Mouse (Mus musculus) ES-Bruce4 (cell line): Measurements from ENCODE around the gene Alpi. TPM values are rescaled to one million over a fixed set of nuclear protein-coding genes. Genes with fewer than 3 reads are reported as not detected.

Experiments
- H3K27ac ChIP-seq: 2 replicates; pipeline ENCODE4 v1.5.1; 2012; ENCODE audit warnings: low read length, inconsistent platforms; ENCODE audit not compliant: insufficient read depth
- H3K27me3 ChIP-seq: 2 replicates; pipeline ENCODE4 v1.6.1; 2012; ENCODE audit warnings: mild to moderate bottlenecking, low read length, inconsistent platforms; ENCODE audit not compliant: control insufficient read depth, poor library complexity, insufficient read depth, severe bottlenecking
- H3K36me3 ChIP-seq: 2 replicates; pipeline ENCODE4 v1.6.1; 2012; ENCODE audit warnings: inconsistent platforms, mild to moderate bottlenecking, low read length, moderate library complexity; ENCODE audit not compliant: control insufficient read depth, poor library complexity, insufficient read depth, severe bottlenecking
- H3K4me1 ChIP-seq: one replicate; pipeline ENCODE4 v1.8.1; 2011; ENCODE audit warnings: low read length; ENCODE audit not compliant: control insufficient read depth, insufficient read depth
- H3K4me3 ChIP-seq: 2 replicates; pipeline ENCODE4 v1.5.1; 2011; ENCODE audit warnings: low read depth, mild to moderate bottlenecking, low read length
- H3K9ac ChIP-seq: 2 replicates; pipeline ENCODE4 v1.6.1; 2012; ENCODE audit warnings: low read depth, mild to moderate bottlenecking, inconsistent platforms; ENCODE audit not compliant: poor library complexity, severe bottlenecking
- H3K9me3 ChIP-seq: replicated peaks from 2 replicates; pipeline ENCODE4 v1.6.1; 2012; ENCODE audit warnings: mild to moderate bottlenecking, low read length, inconsistent platforms; ENCODE audit not compliant: control insufficient read depth, poor library complexity, insufficient read depth, severe bottlenecking
- CTCF ChIP-seq: IDR thresholded peaks from one replicate; pipeline ENCODE4 v1.8.1; 2011; ENCODE audit warnings: low read depth, low read length
- EP300 ChIP-seq: IDR thresholded peaks from 2 replicates; pipeline ENCODE4 v1.6.1; 2011; ENCODE audit warnings: low read depth, low read length; ENCODE audit not compliant: insufficient read depth
- POLR2A ChIP-seq: IDR thresholded peaks from one replicate; pipeline ENCODE4 v1.8.1; 2011; ENCODE audit warnings: low read length; ENCODE audit not compliant: insufficient read depth
- polyA plus RNA-seq: library from polyadenylated mRNA; stranded (reverse); fragments of >200 nt; gene quantifications from 2 replicates; pipeline ENCODE4 v1.2.4, GENCODE M21; 2011; ENCODE audit warnings: low read depth; ENCODE audit not compliant: missing spikeins, insufficient read depth, insufficient read length

Alpi gene
- polyA plus RNA-seq, 1 experiment = not detected

GRCm38 (mm10) chr1:87127206-87128030 lies 26.0 kb upstream of the Alpi start:
- H3K27me3 ChIP-seq = no peaks in the 10 kb centered on the region
- H3K4me3 ChIP-seq = peak overlapping the region; percentile 30
- no peak overlapping the region for H3K9ac ChIP-seq
- no peaks in the 10 kb centered on the region; the same call in 1 of the 2 replicates for H3K9me3 ChIP-seq
- H3K27ac ChIP-seq = no peak overlapping the region
- H3K36me3 ChIP-seq = no peaks in the 10 kb centered on the region
- TF ChIP-seq POLR2A = no peak
- no peak for TF ChIP-seq CTCF
- no peak for TF ChIP-seq EP300
- no peaks in the 10 kb centered on the region for H3K4me1 ChIP-seq

DNA sequence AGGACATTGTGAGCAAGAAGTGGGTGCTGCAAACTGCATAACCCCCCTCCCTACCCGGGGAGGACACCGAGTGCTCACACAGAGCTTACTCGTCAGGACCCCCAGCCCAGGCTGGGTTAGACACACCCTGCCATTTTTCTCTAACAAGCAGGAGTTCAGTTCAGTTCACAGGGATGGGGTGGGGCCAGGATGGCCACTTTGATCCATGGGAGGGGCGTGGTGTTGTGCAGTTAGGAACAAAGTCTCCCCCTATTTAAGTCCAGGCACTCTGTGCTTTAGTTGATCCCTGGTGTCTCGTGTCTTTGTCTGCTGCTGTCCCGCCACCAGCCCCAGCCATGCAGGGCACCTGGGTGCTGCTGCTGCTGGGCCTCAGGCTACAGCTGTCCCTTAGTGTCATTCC lies 23.3 kb upstream of the Alpi start, which contains the start of gene Akp3:
Gene Akp3, plus strand, starts transcription at position 301 of the 400 bp plus-strand sequence.
- H3K4me1 ChIP-seq = no peaks in the 10 kb centered on the region
- no peaks in the 10 kb centered on the region for H3K36me3 ChIP-seq
- no peak for TF ChIP-seq CTCF
- no peak for TF ChIP-seq POLR2A

GRCm38 (mm10) chr1:87114784-87115183 lies 13.4 kb upstream of the Alpi start:
- H3K27me3 ChIP-seq = no peaks in the 10 kb centered on the region; the same call in 1 of the 2 replicates
- no peaks in the 10 kb centered on the region for H3K36me3 ChIP-seq
- no peaks in the 10 kb centered on the region for H3K9me3 ChIP-seq
- no peak overlapping the region for H3K9ac ChIP-seq
- TF ChIP-seq EP300 = no peak
- TF ChIP-seq POLR2A = no peak
- no peak for TF ChIP-seq CTCF
- H3K4me3 ChIP-seq = no peak overlapping the region
- H3K4me1 ChIP-seq = no peaks in the 10 kb centered on the region
- no peak overlapping the region for H3K27ac ChIP-seq

More for the DNA sequence above, 23.3 kb upstream of the Alpi start, which contains the start of gene Akp3:
- H3K9ac ChIP-seq = no peak within 1 kb of the TSS
- no peak within 1 kb of the TSS for H3K4me3 ChIP-seq
- no peaks in the 10 kb centered on the region for H3K9me3 ChIP-seq
- no peak within 1 kb of the TSS for H3K27ac ChIP-seq
- no peaks in the 10 kb centered on the region for H3K27me3 ChIP-seq

- H3K4me1 ChIP-seq = no peaks in the 10 kb centered on the region
- no peak overlapping the region for H3K27ac ChIP-seq
- H3K36me3 ChIP-seq = no peaks in the 10 kb centered on the region
- H3K9me3 ChIP-seq = no peaks in the 10 kb centered on the region
- no peaks in the 10 kb centered on the region; the same call in 1 of the 2 replicates for H3K27me3 ChIP-seq
- H3K9ac ChIP-seq = no peak overlapping the region
- TF ChIP-seq CTCF = peak; percentile 59
- TF ChIP-seq EP300 = no peak
- TF ChIP-seq POLR2A = no peak
- H3K4me3 ChIP-seq = no peak overlapping the region
Measured at GRCm38 (mm10) chr1:87111719-87112354, 10.4 kb upstream of the Alpi start.

DNA sequence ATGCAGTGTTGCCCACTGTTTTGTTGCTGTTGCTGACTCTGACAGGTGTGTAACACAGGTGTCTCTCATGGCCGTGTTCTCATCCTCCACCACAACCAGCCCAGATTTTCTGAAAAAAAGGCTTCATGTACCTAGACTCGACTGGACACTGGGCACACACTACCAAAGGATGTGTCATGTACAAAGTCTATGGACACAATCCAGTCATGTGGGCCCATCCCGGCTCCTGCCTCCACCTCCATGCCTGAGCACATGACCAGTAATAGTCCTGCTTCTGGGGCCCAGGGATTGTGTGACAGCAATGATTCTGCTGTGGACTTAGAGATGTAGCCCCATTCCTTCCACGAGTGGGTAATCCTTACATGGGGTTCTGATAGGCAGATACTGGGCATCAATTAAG lies 7.2 kb upstream of the Alpi start:
- no peaks in the 10 kb centered on the region for H3K9me3 ChIP-seq
- no peak overlapping the region for H3K9ac ChIP-seq
- H3K27ac ChIP-seq = no peak overlapping the region
- no peak overlapping the region for H3K4me3 ChIP-seq
- H3K4me1 ChIP-seq = no peaks in the 10 kb centered on the region
- H3K36me3 ChIP-seq = no peaks in the 10 kb centered on the region
- no peaks in the 10 kb centered on the region for H3K27me3 ChIP-seq
- no peak for TF ChIP-seq CTCF
- no peak for TF ChIP-seq POLR2A
- TF ChIP-seq EP300 = no peak

DNA sequence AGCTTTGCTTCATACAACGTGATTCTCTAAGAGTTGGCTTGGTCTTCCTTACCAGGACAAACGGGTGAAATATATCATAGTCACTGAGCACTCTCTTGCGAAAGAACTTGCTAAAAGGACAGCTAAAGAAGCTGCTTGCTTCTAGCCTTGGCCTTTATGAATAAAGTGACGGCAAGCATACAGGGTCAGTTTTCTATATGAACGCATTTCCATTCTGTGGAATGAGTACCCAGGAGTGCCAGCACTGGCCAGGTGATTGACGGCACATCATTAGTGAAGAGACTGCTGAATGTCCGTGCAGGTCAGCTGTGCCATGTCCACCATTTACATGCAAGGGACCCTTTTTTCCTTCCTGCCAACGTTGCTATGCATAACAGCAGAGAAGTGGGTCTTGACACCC lies 5.1 kb upstream of the Alpi start:
- Histone ChIP-seq H3K9me3 (no peaks in the 10 kb centered on the region), H3K36me3 (no peaks in the 10 kb centered on the region), H3K27me3 (no peaks in the 10 kb centered on the region), H3K4me1 (no peaks in the 10 kb centered on the region), H3K4me3 (no peak overlapping the region), H3K27ac (no peak overlapping the region), H3K9ac (no peak overlapping the region)
- TF ChIP-seq CTCF (no peak), POLR2A (no peak), EP300 (no peak)
